Mouse (Mus musculus) kidney, adult 8-10 months (tissue): ENCODE results near the gene Tmed2.
"Not testable (repeated sequence)": the region's sequence is repeated elsewhere in the genome, so short reads cannot be mapped to it uniquely, and the experiment has no call there.

Experiments used
- DNase-seq, 2 experiments: peaks; one replicate each; pipeline ENCODE4 v3.0.0; 2022

The Tmed2 gene

DNA sequence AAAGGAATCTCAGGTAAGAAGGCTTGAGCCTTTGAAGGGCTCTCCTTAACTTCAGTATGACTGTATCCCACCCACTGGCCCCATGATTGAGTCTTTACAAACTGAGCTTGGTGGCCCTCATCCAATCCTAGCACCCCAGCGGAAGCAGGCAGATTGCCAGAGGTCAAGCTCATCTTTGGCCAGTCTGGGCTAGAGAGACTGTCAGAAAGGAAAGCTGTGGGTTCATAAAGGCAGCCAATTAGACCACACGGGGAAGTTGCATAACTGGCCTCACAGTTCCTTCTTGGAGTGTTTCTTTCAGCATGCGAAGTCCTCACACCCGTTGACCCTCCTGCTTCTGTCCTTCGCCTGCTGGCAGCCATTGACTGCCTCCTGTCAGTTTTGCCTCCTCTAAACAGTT lies 42.0 kb downstream of the Tmed2 start:
- DNase-seq: peak in 1 of 2 experiments; percentile 8

GRCm38 (mm10) chr5:124592768-124593167 lies 52.3 kb downstream of the Tmed2 start:
- DNase-seq: no peak

DNA sequence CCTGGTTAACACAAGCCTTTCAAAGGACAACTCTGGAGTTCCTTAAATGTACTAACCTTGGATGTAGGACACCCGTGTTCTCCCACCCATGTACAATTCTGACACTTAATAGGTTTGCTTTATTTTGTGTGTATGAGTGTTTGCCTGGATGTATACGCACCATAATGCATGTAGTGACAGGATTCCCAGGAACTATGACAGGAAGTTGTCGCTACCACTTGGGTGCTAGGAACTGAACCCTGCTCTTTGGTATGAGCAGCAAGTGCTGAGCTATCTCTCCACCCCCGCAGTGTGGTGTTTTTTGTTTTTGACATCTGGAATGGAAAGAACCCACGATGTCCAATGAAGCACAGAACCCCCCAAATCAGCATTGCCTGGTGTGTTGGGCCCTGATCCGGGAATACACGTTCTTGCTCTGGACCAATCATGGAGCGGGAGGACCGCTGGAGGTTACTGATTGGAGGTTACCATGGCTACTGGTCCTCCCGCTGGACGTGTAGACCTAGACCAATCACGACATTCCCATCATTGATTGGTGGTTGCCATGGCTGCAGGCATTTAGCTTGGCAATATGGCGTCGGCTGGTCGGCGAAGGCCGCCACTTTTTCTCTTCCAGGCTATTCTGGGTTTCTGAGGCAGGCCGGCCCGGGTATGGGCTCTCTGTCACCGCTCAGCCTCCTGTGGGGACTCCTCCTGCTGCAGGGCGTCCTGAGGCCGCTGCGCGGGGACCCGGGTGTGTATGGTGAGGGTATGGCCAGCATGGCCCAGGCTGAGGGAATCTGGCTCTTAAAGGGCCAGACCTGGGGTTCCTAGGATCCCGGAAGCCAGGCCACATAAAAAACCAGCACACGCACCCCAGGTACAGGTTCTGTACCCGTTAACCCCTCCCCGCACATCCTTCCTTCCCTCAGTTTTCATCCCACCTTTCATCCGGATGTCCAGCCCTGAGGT lies 58.0 kb downstream of the Tmed2 start:
- DNase-seq: peak; percentile 95 to 98

DNA sequence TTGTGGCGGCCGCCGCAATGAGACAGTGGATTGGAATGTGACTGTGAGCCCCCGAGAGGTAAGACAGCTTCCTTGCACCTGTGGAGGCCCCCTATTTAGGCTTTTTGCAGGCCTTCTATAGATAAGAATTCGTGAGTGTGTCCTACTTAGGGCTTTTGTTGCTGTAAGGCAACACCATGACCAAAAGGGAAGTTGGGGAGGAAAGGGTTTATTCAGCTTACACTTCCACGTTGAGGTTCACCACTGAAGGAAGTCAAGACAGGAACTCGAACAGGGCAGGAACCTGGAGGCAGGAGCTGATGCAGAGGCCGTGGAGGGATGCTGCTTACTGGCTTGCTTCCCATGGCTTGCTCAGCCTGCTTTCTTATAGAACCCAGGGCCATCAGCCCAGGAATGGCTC lies 59.2 kb downstream of the Tmed2 start:
- not testable (repeated sequence) for DNase-seq
